Mouse (Mus musculus) neural tube, embryonic 15.5 days (tissue): ENCODE measurements around the gene Retnlg. TPM values are rescaled to one million over a fixed set of nuclear protein-coding genes. Genes with fewer than 3 reads are reported as not detected.
"Not testable (repeated sequence)": the region's sequence is repeated elsewhere in the genome, so short reads cannot be mapped to it uniquely, and the experiment has no call there.

Experiments
- ATAC-seq: fragments of 200-750 bp; cut with Nextera tagmentation; 2 replicates; pipeline ENCODE4 v1.8.0; 2017; ENCODE audit warnings: mild to moderate bottlenecking, moderate TSS enrichment, moderate library complexity; ENCODE audit not compliant: low FRiP score
- H3K27ac ChIP-seq: fragments of 300-500 bp; sonication (generic); replicated peaks from 2 replicates; pipeline ENCODE4 v1.5.1; 2015; ENCODE audit warnings: mild to moderate bottlenecking, inconsistent platforms
- H3K27me3 ChIP-seq: fragments of 300-500 bp; sonication (generic); replicated peaks from 2 replicates; pipeline ENCODE4 v1.6.1; 2015; ENCODE audit warnings: inconsistent platforms
- H3K36me3 ChIP-seq: fragments of 300-500 bp; sonication (generic); 2 replicates; pipeline ENCODE4 v1.6.1; 2015; ENCODE audit warnings: inconsistent platforms
- H3K4me1 ChIP-seq: fragments of 300-500 bp; sonication (generic); 2 replicates; pipeline ENCODE4 v1.6.1; 2015; ENCODE audit warnings: inconsistent platforms
- H3K4me2 ChIP-seq: fragments of 300-500 bp; sonication (generic); 2 replicates; pipeline ENCODE4 v1.6.1; 2015; ENCODE audit warnings: inconsistent platforms, mild to moderate bottlenecking, moderate library complexity
- H3K4me3 ChIP-seq: fragments of 300-500 bp; sonication (generic); replicated peaks from 2 replicates; pipeline ENCODE4 v1.5.1; 2015; ENCODE audit warnings: mild to moderate bottlenecking, inconsistent platforms
- H3K9ac ChIP-seq: fragments of 300-500 bp; sonication (generic); replicated peaks from 2 replicates; pipeline ENCODE4 v1.6.1; 2015; ENCODE audit warnings: mild to moderate bottlenecking, inconsistent platforms
- H3K9me3 ChIP-seq: fragments of 300-500 bp; sonication (generic); replicated peaks from 2 replicates; pipeline ENCODE4 v1.6.1; 2016; ENCODE audit warnings: inconsistent platforms
- WGBS: fragments of 180-500 bp; shearing (Covaris S2); methylation state at CpG from one replicate; pipeline ENCODE4 v1.1.7; 2015; ENCODE audit warnings: mixed read lengths; 5-methylcytosine and 5-hydroxymethylcytosine counted together
- polyA plus RNA-seq: library from polyadenylated mRNA; unstranded; fragments of >200 nt; fragmentation: Nextera tagmentation; extraction: Ambion mirVana; gene quantifications from 2 replicates; pipeline ENCODE4 v1.2.1, GENCODE M21; 2015

Retnlg gene
- 0.37 and 1.2 TPM in 2 replicates for polyA plus RNA-seq

DNA sequence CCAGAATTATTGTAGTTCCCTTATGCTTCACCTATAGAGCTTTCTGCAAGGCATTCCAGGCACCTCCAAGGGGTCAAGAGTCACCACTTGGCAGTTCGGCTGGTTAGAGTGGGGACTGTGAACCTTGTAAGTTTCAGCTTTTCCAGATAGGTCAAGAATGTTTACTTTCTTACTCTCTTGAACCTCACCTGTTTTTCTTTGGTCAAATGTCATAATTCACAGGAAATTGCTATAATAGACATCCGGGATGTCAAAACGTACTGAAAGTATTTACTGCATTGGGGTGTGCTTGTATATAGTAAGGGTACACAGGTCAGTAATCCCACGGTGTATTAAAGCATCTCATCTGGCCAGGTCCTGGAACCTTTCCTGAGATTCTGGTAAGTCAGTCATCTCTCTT, at the start of gene Retnlg:
Gene Retnlg, plus strand, starts transcription at position 301 of the 400 bp plus-strand sequence.
- Histone ChIP-seq H3K27ac (no peak within 1 kb of the TSS), H3K4me3 (no peak within 1 kb of the TSS), H3K4me1 (no peaks in the 10 kb centered on the region), H3K9ac (no peak within 1 kb of the TSS), H3K4me2 (no peak within 1 kb of the TSS), H3K9me3 (no peaks in the 10 kb centered on the region), H3K36me3 (no peaks in the 10 kb centered on the region), H3K27me3 (no peaks in the 10 kb centered on the region)
- no peak for ATAC-seq
- whole genome bisulfite sequencing, result 88% methylated on average over 4 of the region's 4 CpGs

DNA sequence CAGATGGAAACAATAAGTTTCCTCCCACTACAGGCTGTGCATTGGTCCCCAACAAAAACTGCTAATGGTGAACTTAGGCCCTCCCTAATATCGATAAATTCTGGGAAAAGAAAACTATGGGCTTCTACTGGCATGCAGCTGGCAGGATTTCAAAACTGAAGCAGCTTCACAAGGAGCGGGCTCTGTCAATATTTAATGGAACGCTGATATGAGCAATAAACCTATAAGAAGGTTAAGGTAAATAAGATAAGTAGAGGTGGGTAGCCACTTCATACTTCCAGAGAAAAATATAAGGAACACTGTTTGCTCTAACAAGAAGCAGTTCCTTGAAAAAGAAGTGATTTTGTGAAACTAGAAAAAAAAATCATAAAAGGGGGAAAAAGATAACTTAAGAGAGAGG, 45.9 kb upstream of the Retnlg start:
- H3K4me1 ChIP-seq, result no peaks in the 10 kb centered on the region
- no peak overlapping the region for H3K4me2 ChIP-seq
- H3K27me3 ChIP-seq, result no peaks in the 10 kb centered on the region
- no peak overlapping the region for H3K4me3 ChIP-seq
- H3K9me3 ChIP-seq, result no peaks in the 10 kb centered on the region
- no peak overlapping the region for H3K9ac ChIP-seq
- H3K27ac ChIP-seq, result no peak overlapping the region
- ATAC-seq, result no peak
- 92% methylated on average over 3 of the region's 3 CpGs for WGBS
- no peaks in the 10 kb centered on the region for H3K36me3 ChIP-seq

DNA sequence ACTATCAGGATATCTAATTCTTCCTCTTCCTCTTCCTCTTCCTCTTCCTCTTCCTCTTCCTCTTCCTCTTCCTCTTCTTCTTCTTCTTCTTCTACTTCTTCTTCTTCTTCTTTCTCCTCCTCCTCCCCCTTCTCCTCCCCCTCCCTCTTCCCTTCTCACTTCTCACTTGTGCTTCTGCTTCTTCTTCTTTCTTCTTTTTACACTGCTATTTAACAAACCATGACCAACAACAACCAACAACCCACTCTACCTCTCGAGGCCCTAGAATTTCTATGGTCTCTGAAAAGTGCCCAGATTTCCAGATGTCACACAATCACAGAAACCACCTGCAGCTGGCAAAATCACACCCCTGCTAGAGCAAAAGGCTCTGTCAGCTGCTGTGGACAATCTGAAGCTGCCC, 44.8 kb upstream of the Retnlg start:
- H3K4me3 ChIP-seq, result no peak overlapping the region
- H3K36me3 ChIP-seq, result no peaks in the 10 kb centered on the region
- no peak overlapping the region for H3K9ac ChIP-seq
- H3K4me1 ChIP-seq, result no peaks in the 10 kb centered on the region
- no peaks in the 10 kb centered on the region for H3K27me3 ChIP-seq
- no peak overlapping the region for H3K4me2 ChIP-seq
- H3K9me3 ChIP-seq, result no peaks in the 10 kb centered on the region
- no peak for ATAC-seq
- H3K27ac ChIP-seq, result no peak overlapping the region
- 56% methylated on average over 1 of the region's 1 CpGs for WGBS

DNA sequence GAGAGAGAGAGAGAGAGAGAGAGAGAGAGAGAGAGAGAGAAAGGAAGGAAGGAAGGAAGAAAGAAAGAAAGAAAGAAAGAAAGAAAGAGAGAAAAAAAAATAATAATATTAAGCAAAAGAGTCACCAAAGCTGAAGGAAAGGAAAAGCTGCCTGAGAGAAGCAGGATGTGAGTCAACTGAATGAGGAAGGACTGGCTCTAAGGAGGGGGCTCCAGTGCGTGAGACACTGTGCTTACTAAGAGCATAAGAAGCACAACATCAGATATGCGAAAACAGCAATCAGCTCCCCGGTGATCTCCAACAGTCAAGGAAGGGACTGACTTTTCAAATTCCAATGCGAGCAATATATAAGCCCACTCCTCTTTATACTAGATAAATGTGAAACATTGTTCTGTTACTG, 43.4 kb upstream of the Retnlg start:
- Histone ChIP-seq H3K4me1 (no peaks in the 10 kb centered on the region), H3K4me3 (no peak overlapping the region), H3K9ac (no peak overlapping the region), H3K9me3 (no peaks in the 10 kb centered on the region), H3K27me3 (no peaks in the 10 kb centered on the region), H3K36me3 (no peaks in the 10 kb centered on the region), H3K27ac (no peak overlapping the region), H3K4me2 (no peak overlapping the region)
- no peak for ATAC-seq
- WGBS, result 84% methylated on average over 4 of the region's 4 CpGs

DNA sequence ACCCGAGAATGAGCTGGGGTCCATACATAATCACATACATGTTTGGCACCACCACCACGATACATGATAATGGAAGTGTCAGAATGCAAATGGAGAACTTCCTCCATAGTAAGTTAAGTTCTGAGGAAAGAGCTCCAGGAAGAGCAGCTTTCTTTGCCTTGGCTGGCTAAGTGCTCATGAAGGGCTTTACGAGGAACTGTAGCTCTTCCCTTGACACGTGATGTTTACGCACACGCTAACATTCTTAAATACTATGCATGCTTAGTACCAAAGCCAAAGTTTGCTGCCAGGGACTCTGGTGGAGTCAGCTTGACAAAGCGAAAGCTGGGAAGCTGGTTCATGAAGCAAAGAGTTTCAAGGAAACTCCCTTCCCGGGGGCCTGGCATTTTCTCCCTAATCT, 40.4 kb upstream of the Retnlg start:
- Histone ChIP-seq H3K27ac (no peak overlapping the region), H3K9ac (no peak overlapping the region), H3K27me3 (no peaks in the 10 kb centered on the region), H3K9me3 (no peaks in the 10 kb centered on the region), H3K4me3 (no peak overlapping the region), H3K36me3 (no peaks in the 10 kb centered on the region), H3K4me2 (no peak overlapping the region), H3K4me1 (no peaks in the 10 kb centered on the region)
- 88% methylated on average over 8 of the region's 8 CpGs for WGBS
- ATAC-seq, result no peak

DNA sequence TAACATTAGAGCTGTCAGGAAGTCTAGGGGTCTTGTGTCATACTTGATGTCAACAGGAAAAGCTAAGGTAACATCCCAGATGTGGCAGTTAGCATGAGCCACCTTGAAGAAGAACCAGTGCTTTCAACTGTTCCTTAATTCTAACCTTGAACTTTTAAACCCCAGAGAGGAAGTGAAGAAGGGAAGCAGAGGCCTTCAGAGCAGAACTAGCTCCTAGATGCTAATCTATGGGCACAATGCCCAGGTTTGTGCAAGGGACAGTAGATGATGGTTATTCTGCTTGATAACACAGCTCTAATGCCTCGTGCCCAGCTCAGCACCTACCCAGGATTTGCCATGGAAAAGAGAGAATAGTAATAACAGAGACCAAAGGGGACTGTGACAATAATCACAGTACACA, 38.8 kb upstream of the Retnlg start:
- not testable (repeated sequence) for H3K4me1 ChIP-seq, ATAC-seq, H3K9ac ChIP-seq, H3K27ac ChIP-seq, H3K4me3 ChIP-seq, H3K4me2 ChIP-seq, H3K9me3 ChIP-seq, H3K36me3 ChIP-seq, H3K27me3 ChIP-seq
- WGBS, result 58% methylated on average over 1 of the region's 1 CpGs

DNA sequence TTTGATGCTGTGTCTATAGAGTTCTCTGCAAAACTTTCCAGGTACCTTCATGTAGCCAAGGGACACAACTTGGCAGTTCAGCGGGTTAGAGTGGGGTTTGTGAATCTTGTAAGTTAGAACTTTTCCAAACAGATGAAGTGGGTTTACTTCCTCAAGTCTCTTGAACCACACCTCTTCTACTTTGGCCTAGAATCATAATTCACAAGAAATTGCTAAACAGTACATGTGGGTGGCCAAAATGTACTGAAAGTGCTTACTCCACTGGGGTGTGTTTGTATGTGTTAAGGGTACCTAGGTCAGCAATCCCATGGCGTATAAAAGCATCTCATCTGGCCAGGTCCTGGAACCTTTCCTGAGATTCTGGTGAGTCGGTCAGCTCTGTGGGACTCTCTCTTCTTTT, 30.2 kb upstream of the Retnlg start, which contains the start of gene Retnla:
Gene Retnla, plus strand, starts transcription at position 286 of the 400 bp plus-strand sequence.
- WGBS, result 86% methylated on average over 3 of the region's 3 CpGs
- no peaks in the 10 kb centered on the region for H3K9me3 ChIP-seq

DNA sequence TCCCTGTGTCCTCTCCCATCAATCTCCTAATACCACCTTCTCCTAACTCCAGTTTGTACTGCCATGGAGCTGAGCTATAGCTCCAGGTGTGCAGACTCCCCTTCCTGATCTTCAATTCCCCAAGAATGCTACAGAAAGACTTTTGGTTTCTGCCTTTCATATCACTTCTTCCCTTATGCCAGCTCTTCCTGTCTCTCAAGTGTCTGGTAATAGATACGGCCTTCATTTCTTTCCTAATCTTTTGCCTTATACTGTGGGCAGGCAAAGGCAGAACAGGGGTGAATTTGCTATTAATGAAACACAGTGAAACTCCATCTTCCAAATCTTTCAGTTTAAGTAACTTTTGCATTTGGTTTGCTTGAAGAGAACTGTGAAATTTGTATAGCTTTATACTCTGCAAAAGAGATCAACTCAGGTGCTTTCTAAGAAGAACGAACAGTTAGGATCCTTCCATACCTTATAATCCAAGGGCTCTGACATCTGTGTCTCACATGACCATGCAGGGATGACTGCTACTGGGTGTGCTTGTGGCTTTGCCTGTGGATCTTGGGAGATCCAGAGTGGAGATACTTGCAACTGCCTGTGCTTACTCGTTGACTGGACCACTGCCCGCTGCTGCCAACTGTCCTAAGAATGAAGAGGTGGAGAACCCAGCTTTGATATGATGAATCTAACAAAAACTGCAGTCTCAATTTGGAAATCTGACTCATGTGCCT, 28.6 kb upstream of the Retnlg start:
- no peaks in the 10 kb centered on the region for H3K4me1 ChIP-seq
- no peaks in the 10 kb centered on the region for H3K27me3 ChIP-seq
- no peaks in the 10 kb centered on the region for H3K9me3 ChIP-seq
- H3K4me3 ChIP-seq, result no peak overlapping the region
- H3K36me3 ChIP-seq, result no peaks in the 10 kb centered on the region
- no peak overlapping the region for H3K27ac ChIP-seq
- no peak overlapping the region for H3K4me2 ChIP-seq
- 97% methylated on average over 4 of the region's 4 CpGs for WGBS
- no peak for ATAC-seq
- no peak overlapping the region for H3K9ac ChIP-seq

More for the DNA sequence above, 30.2 kb upstream of the Retnlg start, which contains the start of gene Retnla:
- Histone ChIP-seq H3K27me3 (no peaks in the 10 kb centered on the region), H3K4me3 (no peak within 1 kb of the TSS), H3K36me3 (no peaks in the 10 kb centered on the region), H3K4me1 (no peaks in the 10 kb centered on the region), H3K4me2 (no peak within 1 kb of the TSS), H3K9ac (no peak within 1 kb of the TSS), H3K27ac (no peak within 1 kb of the TSS)
- no peak for ATAC-seq

DNA sequence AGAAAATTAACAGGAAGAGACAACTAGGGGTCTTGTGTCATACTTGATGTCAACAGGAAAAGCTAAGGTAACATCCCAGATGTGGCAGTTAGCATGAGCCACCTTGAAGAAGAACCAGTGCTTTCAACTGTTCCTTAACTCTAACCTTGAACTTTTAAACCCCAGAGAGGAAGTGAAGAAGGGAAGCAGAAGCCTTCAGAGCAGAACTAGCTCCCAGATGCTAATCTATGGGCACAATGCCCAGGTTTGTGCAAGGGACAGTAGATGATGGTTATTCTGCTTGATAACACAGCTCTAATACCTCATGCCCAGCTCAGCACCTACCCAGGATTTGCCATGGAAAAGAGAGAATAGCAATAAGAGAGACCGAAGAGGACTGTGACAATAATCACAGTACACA, 7.4 kb upstream of the Retnlg start:
- whole genome bisulfite sequencing, result 94% methylated on average over 1 of the region's 1 CpGs
- H3K27ac ChIP-seq, H3K4me3 ChIP-seq, ATAC-seq, H3K9me3 ChIP-seq, H3K36me3 ChIP-seq, H3K4me2 ChIP-seq, H3K4me1 ChIP-seq, H3K27me3 ChIP-seq, H3K9ac ChIP-seq: not testable (repeated sequence)

DNA sequence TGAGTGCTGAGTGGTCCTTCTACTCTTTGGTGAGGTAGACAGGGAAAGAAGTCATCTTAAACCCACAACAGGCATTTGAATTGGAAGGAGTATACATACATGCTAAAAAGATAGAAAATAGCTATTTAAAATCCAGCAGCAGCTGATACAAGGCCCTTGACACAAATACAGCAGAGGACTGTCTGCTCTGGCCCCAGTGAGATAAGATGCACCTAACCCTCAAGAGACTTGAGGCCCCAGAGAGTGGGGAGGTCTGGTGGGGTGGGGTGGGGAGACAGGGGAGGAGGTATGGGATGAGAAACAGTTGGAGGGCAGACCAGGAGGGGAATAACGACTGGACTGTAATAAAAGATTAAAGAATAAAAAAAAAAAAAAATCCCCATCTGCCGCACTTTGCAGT, 4.7 kb upstream of the Retnlg start:
- Histone ChIP-seq H3K4me2 (no peak overlapping the region), H3K36me3 (no peaks in the 10 kb centered on the region), H3K4me3 (no peak overlapping the region), H3K4me1 (no peaks in the 10 kb centered on the region), H3K27ac (no peak overlapping the region), H3K27me3 (no peaks in the 10 kb centered on the region), H3K9me3 (no peaks in the 10 kb centered on the region), H3K9ac (no peak overlapping the region)
- ATAC-seq, result no peak
- WGBS, result 60% methylated on average over 2 of the region's 2 CpGs

DNA sequence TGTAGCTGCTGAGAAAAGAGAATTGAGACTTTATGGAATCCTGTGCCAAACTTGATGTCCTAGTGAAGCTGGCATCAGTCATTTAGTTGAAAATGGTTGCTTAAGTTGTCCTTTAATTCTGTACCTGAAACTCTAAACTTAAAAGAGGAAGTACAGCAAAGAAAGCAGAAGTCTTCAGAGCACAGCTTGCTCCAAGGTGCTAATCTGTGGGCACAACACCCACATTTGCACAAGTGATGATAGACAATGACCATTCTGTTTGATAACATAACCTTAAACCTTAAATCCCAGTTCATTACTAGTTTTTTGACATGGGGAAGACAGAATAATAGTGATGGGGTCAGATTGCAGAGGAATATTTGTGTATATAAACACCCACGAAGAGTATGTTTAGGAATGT, 3.8 kb upstream of the Retnlg start:
- Histone ChIP-seq H3K9me3 (no peaks in the 10 kb centered on the region), H3K36me3 (no peaks in the 10 kb centered on the region), H3K27me3 (no peaks in the 10 kb centered on the region), H3K4me1 (no peaks in the 10 kb centered on the region), H3K9ac (no peak overlapping the region), H3K27ac (no peak overlapping the region), H3K4me3 (no peak overlapping the region), H3K4me2 (no peak overlapping the region)
- ATAC-seq, result no peak
- WGBS, result 84% methylated on average over 1 of the region's 1 CpGs

DNA sequence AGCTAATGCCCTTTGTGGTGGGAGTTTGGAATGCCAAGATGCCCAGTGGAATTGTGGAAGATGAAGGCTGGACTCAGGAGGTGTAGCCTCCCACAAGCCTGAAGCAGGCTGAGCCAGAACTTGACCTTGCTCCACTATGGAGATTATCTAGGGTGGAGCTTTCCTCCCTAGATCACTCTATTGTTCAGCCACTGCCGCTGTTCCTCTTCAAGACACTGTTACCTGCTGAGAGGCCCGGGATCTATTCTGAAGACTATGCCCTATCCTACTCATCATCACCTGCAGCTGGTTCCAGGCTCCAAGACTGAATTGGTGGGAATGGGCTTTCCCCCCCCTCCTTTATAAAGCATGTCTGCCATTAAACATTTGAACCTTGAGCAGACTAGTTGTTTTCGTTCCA, 2.8 kb upstream of the Retnlg start:
- Histone ChIP-seq H3K9me3 (no peaks in the 10 kb centered on the region), H3K9ac (no peak overlapping the region), H3K4me2 (no peak overlapping the region), H3K27ac (no peak overlapping the region), H3K27me3 (no peaks in the 10 kb centered on the region), H3K4me3 (no peak overlapping the region), H3K4me1 (no peaks in the 10 kb centered on the region), H3K36me3 (no peaks in the 10 kb centered on the region)
- 66% methylated on average over 3 of the region's 3 CpGs for WGBS
- no peak for ATAC-seq
